In genomic region chr4:156091236-156091635, GRCm38 (mm10) we compare ENCODE assay signal across 15 mouse cellular contexts. TPM values are rescaled to one million over a fixed set of nuclear protein-coding genes. Genes with fewer than 3 reads are reported as not detected.
"Had no signal": no experiment of that assay in that cellular context is flagged by ENCODE, and none has a peak within 500 bp of the region (broad histone marks: within the 10 kb centered on the region; RNA-seq: fewer than 3 reads in every experiment).

No protein-coding gene starts in this region.

- H3K36me3 ChIP-seq: hindbrain, embryonic 15.5 days; limb, embryonic 13.5 days; midbrain, embryonic 10.5 days; neural tube, embryonic 12.5 days had no signal

- H3K9me3 ChIP-seq: hindbrain, embryonic 15.5 days; limb, embryonic 13.5 days; midbrain, embryonic 10.5 days; neural tube, embryonic 12.5 days had no signal

- H3K4me2 ChIP-seq: hindbrain, embryonic 15.5 days; limb, embryonic 13.5 days; neural tube, embryonic 12.5 days had no signal

- H3K9ac ChIP-seq: hindbrain, embryonic 15.5 days; limb, embryonic 13.5 days; neural tube, embryonic 12.5 days had no signal

- DNase-seq: kidney, adult 18-20 months; kidney, postnatal 10 days; layer of hippocampus, postnatal 36 days; lung, adult 18-20 months; lung, postnatal 4 days; midbrain, embryonic 14.5 days; thymus, postnatal 36 days had no signal

- H3K27ac ChIP-seq: hindbrain, embryonic 15.5 days; limb, embryonic 13.5 days; midbrain, embryonic 10.5 days; neural tube, embryonic 12.5 days had no signal

- H3K4me1 ChIP-seq: hindbrain, embryonic 15.5 days; limb, embryonic 13.5 days; midbrain, embryonic 10.5 days; neural tube, embryonic 12.5 days had no signal

- H3K4me3 ChIP-seq: hindbrain, embryonic 15.5 days; limb, embryonic 13.5 days; midbrain, embryonic 10.5 days; neural tube, embryonic 12.5 days had no signal

- H3K27me3 ChIP-seq: hindbrain, embryonic 15.5 days; neural tube, embryonic 12.5 days had no signal

RNA-seq across cellular contexts. Expression of gene Ttll10, which starts 32.0 kb away (rescaled TPM):
- total RNA-seq: left cerebral cortex, postnatal 25 days; megakaryocyte, adult 5-6 weeks; monocyte, adult 5-6 weeks; neutrophil, adult 5-6 weeks had no signal
- polyA plus RNA-seq: hindbrain, embryonic 15.5 days had no signal

RNA-seq across cellular contexts. Expression of gene Rnf223, which starts 39.1 kb away (rescaled TPM):
- total RNA-seq: monocyte, adult 5-6 weeks had no signal
